Mouse (Mus musculus) heart, adult 2 months (tissue): Measurements from ENCODE around the gene Psmd8.
"Not testable (repeated sequence)": the region's sequence is repeated elsewhere in the genome, so short reads cannot be mapped to it uniquely, and the experiment has no call there.

Experiments
- CTCF ChIP-seq: fragments of 200-600 bp; IDR thresholded peaks from 2 replicates; pipeline ENCODE4 v1.8.1; 2022; ENCODE audit warnings: antibody characterized with exemption, mild to moderate bottlenecking, moderate library complexity
- EP300 ChIP-seq: fragments of 200-500 bp; IDR thresholded peaks from 2 replicates; pipeline ENCODE4 v1.6.1; 2011; ENCODE audit warnings: low read depth, low read length, control low read depth; ENCODE audit not compliant: insufficient read depth
- POLR2A ChIP-seq: fragments of 200-500 bp; IDR thresholded peaks from 2 replicates; pipeline ENCODE4 v1.6.1; 2011; ENCODE audit warnings: mild to moderate bottlenecking, low read depth, low read length, control low read depth; ENCODE audit not compliant: insufficient read depth

DNA sequence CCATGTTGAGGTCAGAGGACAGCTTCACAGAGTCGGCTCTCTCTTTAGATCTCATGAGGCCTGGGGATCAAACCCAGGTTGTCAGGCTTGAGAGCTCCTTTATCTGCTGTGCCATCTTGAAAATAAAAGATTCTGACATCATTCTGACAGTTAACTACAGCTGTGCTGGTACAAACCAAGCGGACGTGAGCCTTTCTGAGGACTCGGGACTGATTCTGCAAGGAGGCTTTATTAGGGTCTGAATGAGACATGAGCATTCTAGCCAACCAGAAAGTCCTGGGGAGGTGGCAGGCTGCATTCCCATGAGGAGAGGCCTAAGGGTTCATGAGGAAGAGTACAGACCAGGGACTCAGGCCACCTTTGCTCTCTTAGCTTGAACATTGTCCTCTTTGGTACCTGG is 822 bp upstream of the Psmd8 start:
- TF ChIP-seq POLR2A, CTCF, EP300: not testable (repeated sequence)
